Mouse (Mus musculus) kidney, adult 2 months (tissue): ENCODE measurements around the gene Slc25a26.

Experiments
- CTCF ChIP-seq: fragments of 200-500 bp; conservative IDR thresholded peaks from 2 replicates; pipeline ENCODE4 v1.5.1; 2011; ENCODE audit warnings: low read depth, mild to moderate bottlenecking, control low read depth, low read length, moderate library complexity, mixed read lengths; ENCODE audit not compliant: insufficient read depth, insufficient read length
- POLR2A ChIP-seq: fragments of 200-500 bp; IDR thresholded peaks from one replicate; pipeline ENCODE4 v1.6.1; 2011; ENCODE audit warnings: low read depth, low read length, control low read depth

DNA sequence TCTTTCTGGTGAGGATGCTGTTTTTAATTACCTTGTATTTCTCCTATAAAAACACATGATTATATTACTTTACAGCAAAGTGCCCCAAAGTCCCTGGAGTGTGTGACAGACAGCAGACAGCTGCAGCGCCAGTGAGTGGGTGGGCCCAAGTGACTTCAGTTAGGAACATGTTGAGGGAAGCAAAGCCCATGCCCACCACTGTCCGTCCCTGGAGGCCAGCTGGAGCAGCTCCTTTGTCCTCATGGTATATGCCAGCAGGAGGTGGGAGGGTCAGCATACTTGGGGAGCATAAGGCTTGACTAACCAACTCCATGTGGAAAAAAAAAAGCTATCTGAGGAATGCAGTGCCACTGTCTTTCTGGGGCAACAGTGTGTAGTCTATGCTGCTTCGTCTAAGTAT is 103.9 kb downstream of the Slc25a26 start:
- no peak for TF ChIP-seq POLR2A
- TF ChIP-seq CTCF, result no peak
